Mouse (Mus musculus) CH12.LX (cell line): ENCODE measurements around the gene Atp8b5. TPM values are rescaled to one million over a fixed set of nuclear protein-coding genes. Genes with fewer than 3 reads are reported as not detected.

ENCODE experiments used
- DNase-seq: peaks from one replicate; pipeline ENCODE4 v3.0.0-alpha.2; 2013; ENCODE audit errors: extremely low read depth
- H3K27ac ChIP-seq: 2 replicates; pipeline ENCODE4 v1.5.1; 2012; ENCODE audit warnings: low read depth, mild to moderate bottlenecking, control low read depth, moderate library complexity; ENCODE audit not compliant: insufficient read depth
- H3K27me3 ChIP-seq: replicated peaks from 2 replicates; pipeline ENCODE3; 2012; ENCODE audit warnings: inconsistent platforms
- H3K36me3 ChIP-seq, 2 experiments: replicated peaks in 1 of 2; 2 replicates each; pipeline versions ENCODE3 to v1.6.1; 2012; ENCODE audit warnings: inconsistent platforms in 1 of 2, low read length in 1 of 2, mild to moderate bottlenecking in 1 of 2, mixed read lengths in 1 of 2, moderate library complexity in 1 of 2; ENCODE audit not compliant: control insufficient read depth in 1 of 2, insufficient read depth in 1 of 2
- H3K4me1 ChIP-seq, 2 experiments: 2 replicates each; pipeline ENCODE4 v1.6.1; 2012; ENCODE audit warnings: inconsistent platforms in 1 of 2, moderate library complexity in 1 of 2; ENCODE audit not compliant: insufficient read depth in 2 of 2, control insufficient read depth in 1 of 2
- H3K4me2 ChIP-seq: 2 replicates; pipeline ENCODE4 v1.6.1; 2012; ENCODE audit warnings: low read depth, mild to moderate bottlenecking, control low read depth; ENCODE audit not compliant: poor library complexity, insufficient read depth, severe bottlenecking
- H3K4me3 ChIP-seq, 3 experiments: fragments of 150-350 bp in 1 of 3; sonication (generic) in 1 of 3; replicated peaks in 1 of 3; 2 replicates each; pipeline versions ENCODE3 to v1.5.1; 2011 to 2012; ENCODE audit warnings: low read depth in 2 of 3, low read length in 2 of 3, mild to moderate bottlenecking in 2 of 3, moderate library complexity in 2 of 3, control low read depth in 1 of 3, improper control_type of control experiment in 1 of 3, inconsistent platforms in 1 of 3, mixed read lengths in 1 of 3; ENCODE audit not compliant: poor library complexity in 1 of 3
- H3K79me2 ChIP-seq: replicated peaks from 2 replicates; pipeline ENCODE4 v1.6.1; 2012; ENCODE audit warnings: mild to moderate bottlenecking, moderate library complexity; ENCODE audit not compliant: control insufficient read depth, poor library complexity, insufficient read depth, severe bottlenecking; ENCODE audit errors: extremely low read depth
- H3K9ac ChIP-seq: 2 replicates; pipeline ENCODE4 v1.6.1; 2012; ENCODE audit warnings: low read depth, mild to moderate bottlenecking, control low read depth, moderate library complexity; ENCODE audit not compliant: insufficient read depth
- H3K9me3 ChIP-seq: replicated peaks from 2 replicates; pipeline ENCODE3; 2012; ENCODE audit warnings: low read length, inconsistent platforms, mixed read lengths
- CHD1 ChIP-seq: IDR thresholded peaks from 2 replicates; pipeline ENCODE4 v1.6.1; 2012; ENCODE audit warnings: low read depth, low read length, improper control_type of control experiment, inconsistent platforms
- CHD2 ChIP-seq: IDR thresholded peaks from 2 replicates; pipeline ENCODE4 v1.6.1; 2011; ENCODE audit warnings: low read length, improper control_type of control experiment
- CTCF ChIP-seq, 2 experiments: IDR thresholded peaks in 1 of 2; conservative IDR thresholded peaks in 1 of 2; 2 replicates each; pipeline ENCODE4 v1.5.1; 2011 to 2012; ENCODE audit warnings: low read depth in 2 of 2, low read length in 2 of 2, improper control_type of control experiment in 1 of 2, inconsistent platforms in 1 of 2, mild to moderate bottlenecking in 1 of 2, moderate library complexity in 1 of 2
- E2F4 ChIP-seq: IDR thresholded peaks from 2 replicates; pipeline ENCODE4 v1.6.1; 2011; ENCODE audit warnings: low read depth, low read length, improper control_type of control experiment; ENCODE audit not compliant: insufficient replicate concordance
- ELF1 ChIP-seq: IDR thresholded peaks from 2 replicates; pipeline ENCODE4 v1.6.1; 2014; ENCODE audit warnings: low read depth, mild to moderate bottlenecking, inconsistent platforms, low read length, improper control_type of control experiment
- ETS1 ChIP-seq: conservative IDR thresholded peaks from 2 replicates; pipeline ENCODE4 v1.6.1; 2012; ENCODE audit warnings: low read depth, mild to moderate bottlenecking, inconsistent platforms, low read length, improper control_type of control experiment, moderate library complexity
- IRF4 ChIP-seq: IDR thresholded peaks from 2 replicates; pipeline ENCODE4 v1.6.1; 2014; ENCODE audit warnings: low read depth, mild to moderate bottlenecking, inconsistent platforms, low read length, improper control_type of control experiment
- JUND ChIP-seq: conservative IDR thresholded peaks from 2 replicates; pipeline ENCODE4 v1.6.1; 2011; ENCODE audit warnings: low read depth, low read length, improper control_type of control experiment
- KAT2A ChIP-seq: IDR thresholded peaks from 2 replicates; pipeline ENCODE4 v1.6.1; 2012; ENCODE audit warnings: low read length, improper control_type of control experiment, inconsistent platforms; ENCODE audit not compliant: insufficient replicate concordance
- MAX ChIP-seq: IDR thresholded peaks from 2 replicates; pipeline ENCODE4 v1.6.1; 2011; ENCODE audit warnings: low read length, improper control_type of control experiment
- MEF2A ChIP-seq: IDR thresholded peaks from 2 replicates; pipeline ENCODE4 v1.6.1; 2014; ENCODE audit warnings: low read depth, mild to moderate bottlenecking, inconsistent platforms, low read length, improper control_type of control experiment, borderline replicate concordance
- NELFE ChIP-seq: IDR thresholded peaks from 2 replicates; pipeline ENCODE4 v1.6.1; 2011; ENCODE audit warnings: low read depth, low read length, improper control_type of control experiment
- NRF1 ChIP-seq: IDR thresholded peaks from 2 replicates; pipeline ENCODE4 v1.6.1; 2014; ENCODE audit warnings: low read depth, mild to moderate bottlenecking, inconsistent platforms, low read length, improper control_type of control experiment, moderate library complexity
- RAD21 ChIP-seq: IDR thresholded peaks from 2 replicates; pipeline ENCODE4 v1.6.1; 2011; ENCODE audit warnings: low read depth, mild to moderate bottlenecking, low read length, improper control_type of control experiment, moderate library complexity
- SMC3 ChIP-seq: IDR thresholded peaks from 2 replicates; pipeline ENCODE4 v1.6.1; 2011; ENCODE audit warnings: low read depth, low read length, improper control_type of control experiment
- UBTF ChIP-seq: IDR thresholded peaks from 2 replicates; pipeline ENCODE4 v1.6.1; 2012; ENCODE audit warnings: low read depth, mild to moderate bottlenecking, inconsistent platforms, low read length, improper control_type of control experiment, moderate library complexity
- USF1 ChIP-seq: IDR thresholded peaks from 2 replicates; pipeline ENCODE4 v1.6.1; 2014; ENCODE audit warnings: low read depth, mild to moderate bottlenecking, inconsistent platforms, low read length, improper control_type of control experiment
- ZC3H11A ChIP-seq: IDR thresholded peaks from 2 replicates; pipeline ENCODE4 v1.6.1; 2012; ENCODE audit warnings: low read depth, mild to moderate bottlenecking, inconsistent platforms, low read length, improper control_type of control experiment
- ZKSCAN1 ChIP-seq: IDR thresholded peaks from 2 replicates; pipeline ENCODE4 v1.6.1; 2012; ENCODE audit warnings: low read depth, inconsistent platforms, low read length, improper control_type of control experiment, borderline replicate concordance
- dilution Hi-C: fragments of 300-500 bp; cut with MboI; formaldehyde crosslinking; loops from 2 replicates; pipeline ENCODE4 v1.14.3; 2020; ENCODE audit warnings: low sequenced_read_pairs; ENCODE audit not compliant: extremely low pct_unique_long_range_greater_than_20kb, extremely low pct_ligation_motif_present
- in situ Hi-C: fragments of 300-500 bp; cut with MboI; formaldehyde crosslinking; loops from 3 replicates; pipeline ENCODE4 v1.14.3; 2019; ENCODE audit warnings: low sequenced_read_pairs, low pct_ligation_motif_present, low pct_unique_long_range_greater_than_20kb, mixed read lengths
- polyA plus RNA-seq: library from polyadenylated mRNA; unstranded; fragments of >175 nt; gene quantifications from 2 replicates; pipeline ENCODE4 v1.2.1, GENCODE M21; 2012; ENCODE audit warnings: low read depth; ENCODE audit not compliant: insufficient read length
- total RNA-seq, 2 experiments: library from RNA; depleted of rRNA; stranded (reverse); fragments of 300-350 nt in 1 of 2; fragments of >200 nt in 1 of 2; gene quantifications; 2 replicates each; pipeline ENCODE4 v1.2.3; 2012 to 2014

Atp8b5 gene
- total and polyA plus RNA-seq, 3 experiments, result 0.13 to 1.3 (median 0.54) TPM

- TF ChIP-seq CHD1, result no peak
- TF ChIP-seq E2F4, result no peak
- no peak for TF ChIP-seq JUND
- no peak for TF ChIP-seq MEF2A
- no peak for TF ChIP-seq NELFE
- H3K4me2 ChIP-seq, result no peak overlapping the region
- no peak for DNase-seq
- dilution Hi-C loops, result no loop called here
- no peak overlapping the region for H3K27ac ChIP-seq
- H3K9me3 ChIP-seq, result no peaks in the 10 kb centered on the region
- peaks cover under 1 to 17% of the 10 kb centered on the region in 2 experiments for H3K4me1 ChIP-seq
- H3K27me3 ChIP-seq, result peaks cover 11% of the 10 kb centered on the region
- no peak overlapping the region for H3K4me3 ChIP-seq
- no peaks in the 10 kb centered on the region for H3K79me2 ChIP-seq
- H3K9ac ChIP-seq, result no peak overlapping the region
- in situ Hi-C loops, result loop anchor here (25.0 kb wide), 1 partner anchor 327 kb away; no protein-coding TSS in a partner anchor
- H3K36me3 ChIP-seq, result no peaks in the 10 kb centered on the region
These were observed 147.8 kb downstream of the Atp8b5 start for GRCm38 (mm10) chr4:43414761-43415160.

GRCm38 (mm10) chr4:43415221-43416070, 148.5 kb downstream of the Atp8b5 start:
- H3K4me3 ChIP-seq, result no peak overlapping the region
- no peak for TF ChIP-seq CTCF (conservative IDR thresholded peaks at IDR 0.05 in 1 of 2, IDR thresholded peaks at IDR 0.05 in 1 of 2; ENCODE audit: low read depth in 2 of 2, low read length in 2 of 2)
- TF ChIP-seq ETS1, result no peak
- TF ChIP-seq RAD21, result no peak
- no peak for TF ChIP-seq IRF4
- no peak for TF ChIP-seq ZKSCAN1
- TF ChIP-seq SMC3, result no peak
- TF ChIP-seq UBTF, result no peak
- no peak for TF ChIP-seq KAT2A
- TF ChIP-seq CHD2, result no peak
- no peak for TF ChIP-seq NRF1
- no peak for TF ChIP-seq NELFE
- TF ChIP-seq ZC3H11A, result no peak
- TF ChIP-seq ELF1, result no peak
- TF ChIP-seq USF1, result no peak
- no peak for TF ChIP-seq MAX

More at GRCm38 (mm10) chr4:43415221-43416070, 148.5 kb downstream of the Atp8b5 start:
- Histone ChIP-seq H3K4me1 (peaks cover 5 to 23% of the 10 kb centered on the region in 2 experiments), H3K27me3 (peaks cover 11% of the 10 kb centered on the region), H3K4me2 (no peak overlapping the region), H3K9me3 (no peaks in the 10 kb centered on the region), H3K27ac (no peak overlapping the region), H3K36me3 (no peaks in the 10 kb centered on the region), H3K79me2 (no peaks in the 10 kb centered on the region), H3K9ac (no peak overlapping the region)
- DNase-seq, result no peak
- in situ Hi-C loops, result loop anchor here (25.0 kb wide), 1 partner anchor 328 kb away; no protein-coding TSS in a partner anchor
- dilution Hi-C loops, result no loop called here
